Mouse (Mus musculus): ENCODE data around the gene Nek9.
"Not testable (repeated sequence)": the region's sequence is repeated elsewhere in the genome, so short reads cannot be mapped to it uniquely, and the experiment has no call there.

Nek9 gene

DNA sequence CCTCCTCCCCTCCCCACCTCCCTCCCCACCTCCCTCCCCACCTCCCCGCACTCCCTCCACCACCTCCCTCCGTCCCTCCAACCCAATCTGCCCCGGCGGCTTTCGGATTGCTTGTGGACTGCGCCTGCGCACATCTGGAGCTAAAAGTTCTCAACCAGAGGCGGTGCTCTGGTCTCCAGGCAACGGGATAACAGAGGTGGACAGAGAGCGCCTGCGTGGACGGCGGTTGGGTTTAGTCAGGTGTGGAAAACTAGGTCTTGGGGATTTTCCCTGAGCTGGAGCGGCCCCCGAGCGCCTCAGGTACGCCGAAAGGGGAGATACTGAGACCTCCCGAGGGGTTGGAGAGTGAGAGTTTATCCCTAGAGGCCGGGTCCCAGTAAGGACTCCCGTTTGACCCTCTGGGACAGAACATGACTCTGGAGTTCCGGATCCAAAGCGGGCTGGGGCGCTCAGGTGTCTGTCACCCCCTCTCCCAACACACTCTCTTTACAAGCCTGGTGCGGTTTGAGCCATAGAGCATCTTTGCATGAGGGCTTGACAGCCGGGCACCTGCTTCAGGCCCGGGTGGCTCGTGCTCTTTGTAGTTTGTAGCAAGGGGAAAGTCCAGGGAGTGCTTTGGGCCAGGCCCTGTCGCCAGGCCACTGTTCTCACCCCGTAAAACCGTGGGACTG is 50.5 kb downstream of the Nek9 start, which contains the start of gene Zc2hc1c:
Gene Zc2hc1c (plus strand): TSS at position 106 of the 671 bp plus-strand sequence.
- peak; percentile 32 to 39 for DNase-seq

DNA sequence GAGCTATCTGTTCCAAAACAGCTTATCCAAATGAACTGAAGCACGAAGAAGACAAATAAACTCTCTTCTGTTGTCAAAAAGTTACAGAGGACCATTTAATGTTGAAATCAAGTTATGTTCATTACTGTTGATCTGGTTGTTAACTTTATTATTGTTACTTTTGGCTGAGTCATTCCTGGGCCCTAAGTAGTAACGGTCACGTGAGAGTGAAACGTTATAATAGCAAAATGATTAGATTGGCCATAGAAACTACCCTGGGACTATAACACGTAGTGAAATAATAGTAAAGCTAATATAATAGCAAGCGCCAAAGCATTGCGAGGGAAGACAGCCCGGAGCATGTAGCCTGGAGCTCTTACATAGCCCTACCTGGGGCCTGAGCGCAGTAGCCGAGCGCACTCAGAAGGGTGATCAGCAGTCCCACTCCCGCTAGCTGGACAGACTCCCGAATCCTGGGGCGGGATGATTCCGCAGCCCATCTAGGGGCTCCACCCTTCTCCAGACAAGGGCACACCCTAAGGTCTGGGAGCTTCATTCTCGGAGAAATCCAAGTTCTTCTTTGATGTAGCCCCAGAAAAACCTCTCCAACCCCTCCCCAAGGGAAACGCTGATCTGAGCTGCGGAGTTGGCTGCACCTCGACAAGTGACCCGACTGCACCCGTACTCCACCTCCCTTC is 51.2 kb downstream of the Nek9 start, which contains the start of gene Acyp1:
Gene Acyp1 (minus strand): TSS at position 630 of the 677 bp plus-strand sequence.
- DNase-seq = no peak

DNA sequence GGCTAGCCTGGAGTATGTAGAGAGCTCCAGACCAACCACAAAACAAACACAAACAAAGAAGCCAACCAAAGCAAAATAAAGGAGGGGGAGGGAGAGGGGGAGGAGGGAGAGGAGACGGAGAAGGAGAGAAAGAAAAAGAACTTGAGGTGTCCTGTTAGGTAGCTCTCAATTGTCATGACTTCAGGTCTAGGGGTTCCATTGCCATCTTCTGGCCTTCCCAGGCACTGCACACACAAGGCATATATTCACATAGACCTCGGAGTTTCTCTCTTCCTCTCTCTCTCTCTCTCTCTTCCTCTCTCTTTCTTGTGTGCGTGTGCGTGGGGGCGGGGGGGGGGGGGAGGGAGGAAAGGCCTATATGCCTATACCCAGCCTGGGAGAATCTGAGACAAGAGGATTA is 52.2 kb downstream of the Nek9 start:
- DNase-seq = no peak

DNA sequence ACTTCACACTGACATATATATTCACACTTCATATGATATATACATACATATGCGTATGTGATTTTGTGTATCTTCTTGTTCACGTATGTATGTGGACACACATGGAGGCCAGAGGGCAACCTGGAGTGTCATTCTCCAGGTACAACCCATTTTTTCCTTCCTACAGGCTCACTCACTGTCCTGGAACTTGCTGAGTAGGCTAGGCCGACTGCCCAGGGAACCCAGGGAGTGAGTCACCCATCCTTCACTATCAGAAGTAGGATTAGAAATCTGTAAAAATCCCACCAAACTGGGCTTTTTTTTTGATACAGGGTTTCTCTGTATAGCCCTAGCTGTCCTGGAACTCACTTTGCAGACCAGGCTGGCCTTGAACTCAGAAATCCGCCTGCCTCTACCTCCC is 54.2 kb downstream of the Nek9 start:
- DNase-seq = no peak

DNA sequence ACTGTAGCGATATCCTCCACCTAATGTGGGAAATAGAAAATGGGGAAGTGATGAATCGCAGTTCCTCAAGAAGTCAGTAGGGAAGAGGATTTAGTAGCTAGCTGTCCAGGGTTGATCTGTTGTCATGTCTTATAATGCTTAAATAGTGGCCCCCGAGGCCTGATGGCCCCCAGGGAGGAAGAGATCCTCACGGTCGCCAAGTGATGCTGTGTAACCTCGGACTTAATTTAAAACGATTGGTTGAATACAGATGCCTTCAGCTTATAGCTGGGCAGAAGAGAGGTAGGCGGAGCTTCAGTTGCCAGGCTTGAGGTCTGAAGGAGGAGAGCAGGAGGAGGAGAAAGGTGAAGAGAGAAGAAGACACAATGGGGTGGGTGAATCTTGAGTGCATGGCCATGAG is 54.8 kb downstream of the Nek9 start:
- no peak for DNase-seq

DNA sequence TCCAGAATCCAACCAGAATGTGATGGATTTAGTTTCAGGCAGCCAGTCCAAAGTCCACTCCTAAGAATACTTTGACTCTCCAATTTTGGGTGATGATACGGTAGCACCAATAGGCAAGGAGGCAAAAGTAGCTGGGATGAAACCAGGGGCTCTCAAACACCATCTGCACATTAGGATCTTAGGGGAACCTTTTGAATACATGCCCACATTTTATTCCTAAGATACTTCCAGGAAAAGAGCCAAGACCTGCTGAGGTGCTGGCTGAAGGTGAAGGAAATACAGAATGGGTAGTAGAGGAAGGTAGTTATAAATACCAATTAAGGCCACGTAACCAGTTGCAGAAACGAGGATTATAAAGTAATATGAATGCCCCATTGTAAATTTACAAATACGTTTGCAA is 57.4 kb downstream of the Nek9 start:
- not testable (repeated sequence) for DNase-seq

DNA sequence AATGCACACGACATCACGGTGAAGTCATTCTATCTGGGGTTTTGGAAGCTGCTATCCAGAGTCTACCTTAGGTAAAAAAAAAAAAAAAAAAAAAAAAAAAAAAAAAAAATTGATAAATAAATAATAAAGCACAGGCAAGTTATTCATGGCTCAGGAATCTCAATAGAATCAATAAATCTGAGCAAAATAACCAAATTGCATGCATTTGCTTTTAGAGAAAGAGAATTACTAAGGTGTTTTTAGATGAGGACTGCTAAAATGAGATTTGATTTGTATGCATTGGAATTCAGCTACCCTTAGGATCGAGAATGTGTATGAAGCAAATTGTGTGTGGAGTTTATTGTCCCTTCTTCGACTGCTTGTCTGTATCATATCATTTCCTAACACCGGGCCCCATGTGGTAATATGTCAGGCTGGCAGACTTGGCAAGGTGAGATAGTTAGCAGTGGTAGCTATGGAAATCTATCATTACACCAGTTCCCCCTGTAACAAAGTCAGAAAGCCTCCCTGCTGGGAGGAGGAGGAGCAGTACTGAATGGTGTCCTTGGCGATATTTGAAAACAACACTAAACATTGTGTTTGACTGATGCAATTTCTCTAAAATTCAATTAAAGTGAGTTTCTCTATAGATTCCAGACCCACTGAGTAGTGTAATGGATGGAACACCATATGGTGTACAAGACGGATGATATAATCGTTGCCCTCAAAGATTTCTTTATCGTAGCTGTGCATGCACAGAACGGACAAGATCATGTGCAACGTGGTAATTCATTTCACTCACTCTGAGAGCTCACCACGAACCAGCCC is 58.1 kb downstream of the Nek9 start:
- no peak for DNase-seq

DNA sequence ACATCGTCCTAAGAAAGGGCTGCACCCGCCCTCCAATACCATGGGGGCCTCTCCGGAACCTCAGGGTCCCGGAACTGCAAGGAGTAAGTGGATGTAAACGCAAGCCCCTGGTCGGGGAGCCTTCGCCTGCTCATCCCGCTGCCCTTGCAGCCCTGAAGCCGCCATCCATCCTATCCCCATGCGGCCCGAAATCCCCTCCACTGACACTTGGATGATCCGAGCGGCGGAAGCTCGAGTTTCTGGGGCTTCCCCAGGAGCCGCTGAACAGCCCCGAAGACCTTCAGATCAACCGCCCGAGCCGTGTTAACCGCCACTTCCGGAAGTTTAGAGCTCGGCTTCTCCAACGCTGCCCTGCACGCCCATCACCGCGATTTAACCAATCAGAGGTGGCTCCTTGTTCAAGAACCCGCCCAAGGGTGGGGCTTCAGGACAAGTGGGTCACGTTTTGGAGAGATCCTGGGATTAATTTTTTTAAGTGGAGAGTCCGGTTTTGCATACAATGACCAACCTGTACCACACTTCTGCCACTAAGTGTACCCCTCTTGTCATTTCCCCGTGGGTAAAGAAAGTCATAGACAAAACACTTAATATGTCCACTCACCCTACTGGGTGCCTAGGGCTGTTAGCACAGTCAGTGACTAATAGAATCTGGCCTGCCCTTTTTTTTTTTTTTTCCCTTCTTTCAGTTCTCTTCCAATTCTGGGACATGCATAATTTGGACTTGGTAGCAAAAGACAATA is 58.9 kb downstream of the Nek9 start:
- DNase-seq = peak; percentile 98 to 99

DNA sequence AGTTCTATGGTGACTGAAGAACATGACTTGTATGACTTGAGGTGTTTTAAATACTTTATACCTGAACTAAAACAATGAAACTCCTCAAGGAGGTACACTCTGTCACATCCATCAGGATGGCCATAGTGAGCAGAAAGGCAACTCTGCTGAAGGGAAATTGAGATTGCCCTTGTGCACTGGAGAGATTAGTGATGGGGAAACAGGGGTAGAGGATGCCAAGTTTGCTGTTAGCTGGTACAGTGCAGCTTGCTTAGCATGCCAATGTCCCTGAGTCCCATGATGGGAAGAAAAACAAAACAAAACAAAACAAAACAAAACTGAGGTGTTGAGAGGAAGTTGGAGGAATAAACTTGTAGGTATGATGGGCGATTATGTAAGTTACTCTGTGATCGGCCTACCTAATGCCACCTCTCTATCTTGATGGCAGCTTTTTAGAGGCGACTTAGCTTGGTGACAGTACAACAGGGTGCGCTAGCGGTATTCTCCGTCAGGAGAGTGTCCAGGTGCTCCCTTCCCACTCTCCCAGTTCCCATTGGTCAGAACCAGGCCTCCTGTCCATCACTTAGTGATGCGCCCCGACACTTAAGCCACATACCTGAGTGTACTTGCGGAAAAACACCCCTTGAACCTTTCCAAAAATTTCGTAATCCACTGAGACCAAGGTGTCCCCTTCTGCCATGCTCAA is 59.6 kb downstream of the Nek9 start:
- DNase-seq = peak; percentile 58 to 64

DNA sequence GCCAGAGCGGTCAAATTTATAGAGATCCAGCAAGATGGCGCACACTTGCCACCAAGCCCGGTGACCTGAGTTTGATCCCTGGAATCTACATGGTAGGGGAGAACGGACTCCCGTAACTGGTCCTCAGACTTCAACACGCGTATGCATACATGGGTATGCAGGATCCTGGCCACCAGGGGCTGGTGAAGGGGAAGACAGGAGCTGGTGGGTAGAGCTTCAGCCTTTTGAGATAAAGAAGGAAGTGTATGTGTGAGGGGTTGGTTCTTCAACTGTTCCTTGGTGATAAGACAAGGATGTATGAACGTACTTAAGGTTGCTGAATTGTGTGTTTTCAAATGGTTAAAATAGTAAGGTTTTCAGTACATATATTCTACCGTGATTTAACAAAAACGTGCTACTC is 60.2 kb downstream of the Nek9 start:
- no peak for DNase-seq

DNA sequence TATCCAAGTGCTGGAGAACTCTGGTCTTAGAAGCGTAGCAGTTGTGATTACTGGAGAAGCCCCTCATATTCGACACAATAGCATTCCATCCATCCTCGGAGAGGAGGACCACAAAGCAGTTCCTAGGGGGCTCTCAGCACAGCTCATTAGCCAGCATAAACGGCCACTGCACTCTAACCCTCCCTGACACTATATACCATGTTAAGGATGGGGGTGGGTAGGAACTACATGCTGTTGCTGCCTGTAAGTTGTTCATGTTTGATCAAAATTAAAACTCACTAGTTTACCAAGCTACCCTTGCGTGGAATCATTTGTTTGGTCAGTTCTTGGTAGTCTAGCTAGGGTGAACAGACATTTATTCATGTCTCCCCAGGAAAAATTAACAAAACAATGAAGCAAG is 62.9 kb downstream of the Nek9 start:
- no peak for DNase-seq

DNA sequence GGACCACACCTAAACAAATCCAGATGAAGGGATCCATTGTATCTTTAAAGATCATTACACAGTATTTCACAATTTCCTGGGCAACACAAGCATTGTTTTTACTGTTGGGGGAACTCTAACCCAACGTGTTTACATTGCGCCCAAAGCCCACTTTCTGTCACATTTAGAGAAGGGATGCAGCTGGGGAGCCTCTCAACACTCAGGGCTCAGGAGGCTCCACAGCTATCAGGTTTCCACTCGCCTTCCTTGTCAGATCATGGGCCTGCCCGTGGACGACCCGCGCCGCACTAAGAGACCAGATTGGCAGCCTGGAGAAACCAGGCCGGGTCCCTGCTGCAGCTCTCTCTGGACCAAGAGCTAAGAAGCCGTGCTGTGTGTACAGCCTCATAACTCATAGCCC is 65.7 kb downstream of the Nek9 start:
- no peak for DNase-seq

DNA sequence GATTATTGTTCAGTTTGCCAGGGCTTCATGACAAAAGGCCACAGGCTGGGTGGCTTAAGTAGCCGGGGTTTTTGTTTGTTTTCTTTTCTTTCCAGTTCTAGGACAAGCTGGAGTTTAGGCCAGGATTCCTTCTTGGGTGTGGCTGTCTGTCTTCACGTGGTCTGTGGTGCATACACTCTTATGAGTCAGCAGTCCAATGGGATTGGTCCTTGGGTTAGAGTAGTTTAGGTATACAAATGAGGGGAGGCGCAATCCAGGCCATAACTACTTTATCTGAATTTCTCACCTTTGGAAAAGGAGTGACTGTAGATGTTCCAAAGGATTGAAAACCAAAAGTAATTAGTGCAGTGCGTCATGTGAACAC is 67.3 kb downstream of the Nek9 start:
- no peak for DNase-seq

DNA sequence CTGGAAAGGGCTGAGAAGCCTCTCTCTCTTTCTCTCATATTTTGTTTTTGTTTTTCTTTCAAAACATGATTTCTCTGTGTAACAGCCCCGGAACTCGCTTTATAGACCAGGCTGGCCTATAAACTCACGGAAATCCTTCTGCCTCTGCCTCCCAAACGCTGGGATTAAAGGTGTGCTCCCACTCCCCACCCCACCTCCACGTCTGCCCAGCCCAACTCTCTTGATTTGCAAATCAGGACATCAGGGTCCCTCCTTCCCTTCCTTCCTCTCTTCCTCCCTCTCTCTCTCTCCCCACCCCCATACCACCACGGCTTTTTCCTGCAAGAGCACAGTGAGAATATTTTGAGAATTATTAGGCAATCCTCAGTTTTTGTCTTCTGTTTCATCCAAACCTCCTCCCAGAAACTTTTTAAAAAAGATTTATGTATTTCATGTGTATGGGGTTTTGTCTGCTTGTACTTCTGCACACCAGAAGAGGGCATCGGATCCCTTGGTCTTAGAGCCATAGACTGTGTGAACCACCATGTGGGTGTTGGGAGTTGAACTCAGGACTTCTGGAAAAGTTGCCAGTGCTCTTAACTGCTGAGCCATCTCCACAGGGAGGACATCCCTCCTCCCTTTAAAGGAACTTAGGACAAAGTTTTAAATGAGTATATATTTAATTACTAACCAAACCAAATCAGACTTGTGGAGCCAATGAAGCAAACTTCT is 67.9 kb downstream of the Nek9 start:
- DNase-seq = no peak

DNA sequence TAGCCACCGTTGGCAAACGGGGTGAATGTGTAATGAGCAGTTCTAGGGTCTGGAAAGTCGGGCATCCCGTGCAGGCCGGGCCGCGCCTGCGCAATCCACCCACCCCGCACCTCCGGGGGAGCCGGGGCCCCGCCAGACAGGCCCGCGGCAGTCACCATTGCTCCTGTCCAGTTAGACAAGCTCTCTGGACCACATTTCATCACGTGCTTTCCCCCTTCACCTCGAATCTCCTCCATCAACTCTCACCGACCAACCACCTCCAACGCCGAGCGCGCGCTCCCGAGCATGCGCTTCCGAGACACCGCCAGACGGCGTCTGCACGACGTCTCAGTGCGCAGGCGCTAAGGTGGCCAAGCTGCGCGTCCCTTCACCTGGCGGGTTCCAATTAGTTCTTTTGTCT is 68.8 kb downstream of the Nek9 start, which contains the start of gene Mlh3:
Gene Mlh3 (minus strand): TSS at position 281 of the 400 bp plus-strand sequence.
- DNase-seq = peak; percentile 93 to 95

DNA sequence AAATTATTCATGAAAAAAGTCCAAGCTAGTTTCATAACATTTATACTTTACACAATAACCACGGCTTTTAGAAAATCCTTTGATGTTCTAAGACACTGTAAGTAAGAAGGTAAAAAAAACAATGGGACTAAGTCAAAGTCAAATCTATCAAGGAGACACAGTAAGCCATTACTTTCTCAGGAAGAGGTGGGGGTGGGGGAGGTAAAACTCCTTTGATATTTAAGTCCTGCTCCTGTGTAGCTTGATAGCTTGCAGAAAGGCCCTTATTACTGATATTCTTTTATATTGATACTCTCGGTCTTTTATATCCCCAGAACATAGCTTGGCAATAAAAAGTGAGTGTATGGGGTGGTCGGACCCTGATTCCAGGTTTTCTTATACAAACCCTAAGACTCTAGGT is 69.3 kb downstream of the Nek9 start:
- DNase-seq = no peak

DNA sequence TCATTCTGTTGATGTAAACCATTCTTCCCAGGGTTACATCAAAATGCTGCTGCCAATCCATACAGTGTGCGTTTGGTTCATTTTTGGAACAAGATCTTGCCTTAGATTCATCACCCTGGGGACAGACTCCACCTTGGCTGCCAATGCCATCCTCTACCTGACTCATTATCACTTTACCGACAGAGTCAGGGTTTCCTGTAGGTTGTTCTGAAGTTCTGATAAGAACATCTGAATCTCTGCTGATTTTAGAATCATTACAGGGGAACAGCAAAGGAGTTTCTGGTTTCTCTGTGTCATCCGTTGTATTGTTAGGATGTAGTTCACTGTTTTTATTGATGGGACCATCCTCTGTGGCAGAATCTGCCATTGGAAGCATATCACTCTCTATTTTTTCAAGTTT is 72.9 kb downstream of the Nek9 start:
- DNase-seq = no peak

DNA sequence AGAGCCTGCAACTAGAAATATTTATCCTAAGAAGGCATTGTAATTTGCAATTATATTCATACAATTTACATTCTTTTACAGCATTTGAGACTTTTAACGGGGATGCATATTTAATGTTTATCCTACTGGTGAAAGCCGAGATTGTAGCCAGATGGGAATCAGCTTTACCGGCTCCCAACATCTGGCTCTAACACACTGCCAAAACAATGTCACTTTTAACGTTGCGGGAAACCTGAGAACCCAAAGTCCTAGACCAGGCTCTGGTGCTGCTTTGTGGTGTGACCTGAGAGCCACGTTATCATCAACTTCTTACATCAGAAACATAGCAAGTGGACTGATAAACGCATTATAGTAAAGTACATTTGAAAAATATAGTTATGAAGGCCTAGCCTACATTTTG is 74.2 kb downstream of the Nek9 start:
- no peak for DNase-seq

DNA sequence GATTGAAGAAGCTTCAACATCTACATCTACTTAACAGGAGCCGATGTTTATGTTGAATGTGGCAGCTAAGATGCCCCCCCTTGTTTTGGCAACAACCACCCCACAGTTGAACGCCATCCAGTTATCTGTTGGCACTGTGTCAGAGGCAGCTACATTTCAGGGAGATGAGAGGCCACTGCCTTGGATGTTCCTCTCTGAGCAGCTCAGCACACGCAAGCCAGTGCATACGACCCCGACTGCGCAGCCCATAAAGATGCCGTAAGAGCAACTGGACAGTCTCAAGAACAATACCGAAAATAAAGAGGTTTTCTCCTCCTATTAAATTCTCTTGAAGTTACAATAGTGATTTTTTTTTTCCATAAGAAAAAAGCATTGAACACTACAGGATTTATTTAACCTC is 74.6 kb downstream of the Nek9 start:
- peak in 1 of 2 experiments; percentile 37 for DNase-seq

DNA sequence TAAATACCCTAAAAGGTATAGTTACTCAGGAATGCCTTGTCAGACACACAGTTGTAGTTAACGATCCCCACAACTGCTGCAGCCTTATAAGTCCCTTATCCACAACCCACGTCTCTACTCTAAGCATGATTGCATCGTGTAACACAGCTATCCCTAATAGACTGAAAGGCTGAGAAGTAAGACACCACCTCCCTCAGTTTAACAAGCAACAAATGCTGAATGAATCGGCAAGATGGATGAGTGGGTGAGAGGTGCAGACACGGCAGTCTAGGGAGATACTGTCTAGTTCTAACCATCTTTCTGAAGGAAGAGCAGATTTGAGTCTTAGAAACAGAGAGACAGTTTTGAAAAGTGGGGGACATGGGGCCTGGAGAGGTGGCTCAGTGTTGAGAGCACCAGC is 76.0 kb downstream of the Nek9 start:
- DNase-seq = no peak

DNA sequence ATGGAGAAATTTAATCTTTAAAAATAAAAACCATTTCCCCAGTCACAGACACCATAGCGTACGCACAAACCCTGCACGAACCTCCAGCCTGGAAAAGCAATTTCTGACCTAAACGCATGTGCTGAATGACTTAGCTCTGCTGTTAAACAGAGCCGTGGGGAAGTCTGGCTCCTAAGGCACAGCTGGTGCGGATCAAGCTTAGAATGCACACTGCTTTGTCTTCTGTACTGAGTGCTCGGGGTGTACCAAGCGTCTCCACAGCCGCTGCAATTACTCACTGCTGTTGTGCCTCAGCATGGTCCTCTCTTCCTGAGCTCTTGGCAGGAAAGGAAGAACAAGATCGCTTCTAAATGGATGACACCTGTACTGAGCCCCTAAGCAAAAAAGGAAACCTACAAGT is 76.7 kb downstream of the Nek9 start:
- DNase-seq = no peak
